Mouse (Mus musculus): Measurements from ENCODE around the gene Gm3045.

Gene Gm3045

DNA sequence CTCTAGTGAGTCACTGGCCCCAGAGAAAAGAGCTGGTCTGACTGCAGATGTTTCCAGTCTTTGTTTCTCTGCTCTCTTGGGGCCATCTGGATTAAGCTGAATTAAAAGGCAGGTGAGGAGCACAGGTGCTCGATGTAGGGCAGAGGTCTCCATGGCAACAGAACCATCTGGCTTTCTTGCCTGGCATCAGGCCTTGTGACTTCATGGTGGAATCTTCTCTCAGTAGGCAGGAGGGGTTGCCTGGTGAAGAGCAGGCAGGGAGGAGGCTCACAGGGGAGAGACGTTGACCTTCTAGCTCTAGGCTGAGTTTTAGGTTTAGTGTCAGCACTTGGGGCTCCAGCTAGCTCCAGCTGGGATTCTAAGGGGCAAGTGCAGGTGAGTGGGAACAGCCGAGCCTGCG is at the start of gene Gm3045:
TSS of gene Gm3045 (plus strand) at position 230 of the 400 bp plus-strand sequence.
- no peak for DNase-seq (ENCODE audit: low read depth, low spot score)

DNA sequence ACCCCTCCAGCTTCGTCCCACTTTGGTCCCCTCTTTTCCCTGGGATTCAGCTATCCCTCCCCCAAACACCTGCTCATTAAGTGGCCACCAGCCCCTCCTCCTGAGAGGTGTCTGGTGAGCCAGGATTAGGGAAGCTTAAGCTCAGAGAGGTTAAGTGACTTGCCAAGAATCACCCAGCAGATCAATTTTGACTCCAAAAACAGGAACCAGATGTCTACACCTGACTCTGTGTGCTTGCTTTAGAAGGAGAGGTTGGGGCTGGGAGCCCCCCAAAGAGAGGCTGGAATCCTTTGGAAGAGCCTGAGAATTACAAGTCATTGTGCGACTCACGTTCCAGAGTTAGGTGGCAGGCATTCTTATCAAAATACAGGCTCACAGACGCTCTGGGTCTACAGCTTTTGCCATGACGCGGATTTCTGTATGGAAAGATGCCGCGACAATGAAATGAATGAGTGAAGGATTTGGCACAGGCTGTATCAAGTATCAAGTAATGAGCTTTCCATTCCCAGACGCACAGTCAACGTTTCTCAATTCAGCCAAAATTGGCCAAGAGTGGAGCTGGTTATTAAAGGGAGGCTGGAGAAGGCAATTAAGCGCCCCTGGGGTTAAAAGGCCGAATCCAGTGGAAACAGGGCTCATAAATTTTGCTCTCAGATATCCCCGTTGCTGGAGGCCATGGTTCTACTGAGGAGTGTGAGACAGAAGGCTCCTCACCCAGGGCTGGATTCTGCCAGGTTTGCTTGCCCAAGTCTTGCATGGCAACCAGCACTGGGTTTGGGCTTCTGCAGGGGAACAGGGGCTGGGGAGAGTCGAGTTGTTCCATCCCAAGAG is 45.3 kb upstream of the Gm3045 start:
- DNase-seq (ENCODE audit: low read depth, low spot score) = no peak

DNA sequence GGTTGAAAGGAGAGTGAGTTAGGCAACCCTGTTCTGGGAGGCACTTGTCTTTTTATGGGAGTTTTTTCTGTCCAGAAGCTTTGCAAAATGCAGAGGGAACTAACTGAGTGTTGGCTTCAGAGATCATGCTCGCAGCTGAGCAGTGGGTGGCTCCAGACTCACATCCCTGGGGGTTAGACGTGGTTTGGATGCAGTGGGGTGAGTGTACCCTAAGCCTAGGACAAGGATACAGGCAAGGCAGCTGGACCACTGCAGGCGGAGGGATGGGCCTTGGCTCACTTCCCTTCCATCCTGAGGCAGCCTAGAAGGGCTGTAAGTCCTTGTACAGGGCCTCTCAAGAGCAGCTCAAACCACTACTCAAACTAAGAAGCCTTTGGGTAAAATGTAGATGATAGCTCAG is 43.0 kb upstream of the Gm3045 start:
- DNase-seq (ENCODE audit: low read depth, low spot score) = no peak

DNA sequence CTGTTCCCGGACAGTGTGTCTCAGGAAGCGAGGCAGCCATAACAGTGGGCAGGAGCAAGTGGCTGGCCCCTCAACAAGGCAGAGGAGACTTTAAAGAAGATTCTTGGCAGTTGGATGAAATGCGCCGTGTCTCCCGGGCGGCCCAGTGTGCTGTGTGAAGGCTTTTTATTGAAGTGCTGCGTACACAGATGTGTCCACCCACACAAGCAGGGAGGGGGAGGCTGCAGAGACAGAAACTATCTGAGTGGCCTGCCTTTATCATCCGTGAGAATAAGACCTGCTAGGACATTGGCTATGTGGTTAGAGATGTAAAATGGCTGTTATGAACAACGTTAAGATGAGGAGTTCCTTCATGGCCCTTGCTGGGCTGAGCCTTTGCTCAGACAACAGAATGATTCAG is 40.0 kb upstream of the Gm3045 start:
- DNase-seq (ENCODE audit: low read depth, low spot score) = no peak

DNA sequence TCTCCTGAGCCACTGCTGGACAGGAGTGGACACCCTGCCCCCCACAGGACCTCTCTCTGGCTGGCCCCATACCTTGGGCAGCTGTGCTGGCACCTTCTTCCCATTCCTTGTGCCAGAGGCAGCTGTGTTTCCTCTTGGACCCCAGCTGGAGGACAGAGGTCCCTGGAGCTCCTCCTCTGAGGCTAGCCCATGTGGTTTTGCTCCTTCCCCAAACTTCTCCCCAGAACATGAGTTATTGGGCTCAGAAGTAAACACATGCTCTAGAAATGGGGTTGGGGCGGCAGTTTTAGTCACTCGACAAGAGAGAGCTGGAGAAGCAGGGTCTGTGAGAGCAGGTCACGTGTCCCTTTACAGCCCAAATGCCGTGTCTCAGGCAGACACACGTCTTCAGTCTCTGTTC is 39.0 kb upstream of the Gm3045 start:
- no peak for DNase-seq (ENCODE audit: low read depth, low spot score)

DNA sequence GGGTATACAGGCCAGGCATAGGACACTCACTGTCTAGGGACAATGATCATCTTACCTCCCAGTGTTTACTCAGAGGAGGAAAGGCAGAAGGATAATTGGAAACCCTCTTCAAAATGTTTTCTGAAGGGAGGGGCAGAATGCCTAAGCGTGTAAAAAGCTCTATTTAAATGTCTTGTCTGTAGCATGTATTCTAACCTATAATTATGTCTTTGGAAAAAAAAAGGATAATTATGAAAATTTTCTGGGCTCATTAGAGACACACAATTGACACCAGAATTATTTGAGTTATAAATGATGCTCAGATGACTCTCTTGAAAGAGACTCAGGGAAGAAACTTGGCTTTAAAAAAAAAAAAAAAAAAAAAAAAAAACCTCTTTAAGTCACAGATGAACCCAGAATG is 38.4 kb upstream of the Gm3045 start:
- no peak for DNase-seq (ENCODE audit: low read depth, low spot score)

DNA sequence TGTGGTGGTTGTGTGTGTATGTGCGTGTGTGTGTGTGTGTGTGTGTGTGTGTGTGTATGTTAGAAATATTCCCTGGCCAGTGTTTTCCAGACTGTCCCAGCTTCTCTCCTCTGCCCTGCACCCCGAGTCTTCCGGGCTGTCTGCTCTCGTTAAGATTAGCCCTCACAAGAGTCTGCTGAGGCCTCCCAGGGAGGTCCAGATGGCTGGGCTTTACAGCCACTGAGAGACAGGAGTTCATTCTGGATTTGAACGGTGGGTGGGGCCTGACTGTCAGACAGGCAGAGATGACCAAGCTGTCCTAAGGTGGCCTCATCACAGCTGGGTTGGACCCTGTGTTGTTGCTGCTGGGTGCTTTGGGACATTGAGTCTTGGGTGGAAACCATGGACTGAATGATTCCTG is 28.8 kb upstream of the Gm3045 start:
- DNase-seq (ENCODE audit: low read depth, low spot score) = no peak

DNA sequence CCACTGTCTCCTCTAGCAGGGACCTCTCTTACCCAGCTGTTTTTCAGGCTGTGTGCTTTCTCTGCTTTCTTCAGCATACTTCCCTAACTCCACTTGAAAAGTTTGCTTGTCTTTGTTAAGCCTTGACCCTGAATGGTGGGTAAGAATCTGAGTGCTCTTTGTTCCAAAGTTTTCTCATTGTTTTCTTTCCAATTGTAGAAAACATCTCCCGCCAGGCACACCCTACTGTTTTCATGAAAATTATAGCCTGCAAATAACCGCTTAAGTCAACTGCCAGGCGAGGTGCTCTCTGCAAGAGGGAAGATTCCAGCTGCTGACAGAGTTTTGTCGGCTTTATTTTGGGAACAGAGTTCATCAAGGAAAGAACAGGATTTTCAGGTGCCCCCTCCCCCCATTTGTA is 25.2 kb upstream of the Gm3045 start:
- DNase-seq (ENCODE audit: low read depth, low spot score) = no peak

DNA sequence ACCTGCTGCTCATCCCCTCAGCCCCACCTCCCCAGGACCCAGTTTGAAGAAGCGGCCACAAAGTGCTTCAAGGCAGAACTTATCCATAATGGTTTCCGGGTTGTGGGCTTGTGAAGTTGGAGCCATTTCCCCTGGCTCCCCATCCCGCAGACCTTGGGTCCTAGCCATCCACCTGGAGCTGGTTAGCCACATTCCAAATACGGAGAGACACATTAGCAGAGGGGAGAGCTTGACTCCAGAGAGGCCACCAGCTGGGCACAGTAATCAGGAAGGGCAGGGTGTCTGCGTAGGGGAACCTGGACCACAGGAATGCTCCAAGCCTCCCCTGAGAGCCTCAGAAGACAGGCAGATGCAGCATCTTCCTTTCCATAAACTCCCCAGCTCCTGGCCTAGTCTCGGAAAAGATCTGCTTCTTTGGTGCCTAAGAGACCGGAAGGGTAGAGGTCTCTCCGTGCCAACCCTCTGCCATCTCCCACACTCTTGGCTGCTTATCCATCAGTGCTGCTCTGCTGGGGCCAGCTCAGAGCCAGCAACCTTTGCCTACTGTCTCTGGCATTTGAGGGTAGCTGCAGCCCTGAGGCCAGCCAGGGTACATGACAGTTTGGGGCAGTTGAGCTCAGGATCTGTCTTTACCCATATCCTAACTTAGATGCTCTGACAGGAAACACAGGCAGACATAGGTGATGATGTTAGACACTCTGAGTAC is 22.9 kb upstream of the Gm3045 start:
- DNase-seq (ENCODE audit: low read depth, low spot score) = no peak

DNA sequence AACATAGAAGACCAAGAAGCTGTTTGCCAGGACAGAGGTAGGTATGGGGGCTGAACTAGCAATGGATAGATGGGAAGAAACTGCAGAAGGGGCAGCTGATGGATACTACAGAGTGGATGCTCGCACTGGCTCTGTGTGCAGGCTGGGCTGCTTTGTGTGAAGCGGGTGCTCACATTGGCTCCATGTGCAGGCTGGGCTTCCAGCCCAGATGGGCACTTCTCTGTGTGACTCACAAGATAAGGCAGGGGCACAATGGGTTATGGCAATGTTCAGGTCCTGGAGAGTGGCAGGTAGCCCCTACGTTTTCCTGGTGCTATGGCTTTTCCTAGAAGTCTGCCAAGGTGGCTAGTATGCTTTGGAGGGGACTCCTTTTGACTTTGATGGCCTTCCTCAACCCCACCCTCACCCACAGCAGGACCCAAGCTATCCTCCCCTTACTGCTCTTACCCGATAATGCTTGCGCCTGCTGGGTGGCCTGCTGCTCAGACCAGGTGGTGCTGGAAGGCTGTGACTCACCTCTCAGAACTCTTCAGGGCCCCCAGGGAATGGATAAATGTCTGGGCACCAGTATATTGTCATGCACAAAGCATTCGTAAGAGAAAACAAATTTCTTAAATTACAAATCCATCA is 21.8 kb upstream of the Gm3045 start:
- no peak for DNase-seq (ENCODE audit: low read depth, low spot score)

DNA sequence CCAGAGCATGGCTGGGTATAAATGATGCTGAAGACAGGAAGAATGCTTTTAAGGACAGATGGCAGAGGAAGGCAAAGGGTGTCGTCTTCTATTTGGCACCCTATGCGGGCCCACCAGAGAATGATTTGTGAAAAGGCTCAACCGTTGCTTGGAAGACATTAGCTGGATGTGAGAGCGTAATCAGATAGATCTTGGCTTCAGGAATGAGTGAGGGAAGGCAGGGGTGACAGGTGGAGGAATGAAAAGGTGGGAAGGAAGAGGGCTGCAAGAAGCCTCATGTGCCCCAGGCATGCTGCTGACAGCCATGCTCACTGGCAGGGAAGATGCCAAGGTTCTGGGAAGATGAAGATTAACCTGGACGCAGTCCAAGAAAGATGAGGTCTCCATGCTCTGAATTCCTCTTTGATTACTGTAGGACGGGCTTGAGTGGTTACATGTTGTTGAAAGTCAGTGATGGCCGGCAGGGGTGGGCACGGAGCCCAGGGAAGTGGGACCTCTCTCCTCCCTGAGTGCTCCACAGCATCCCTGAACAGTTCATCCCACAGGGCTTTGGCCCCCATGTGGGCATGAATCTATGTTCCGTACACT is 14.0 kb upstream of the Gm3045 start:
- no peak for DNase-seq (ENCODE audit: low read depth, low spot score)

DNA sequence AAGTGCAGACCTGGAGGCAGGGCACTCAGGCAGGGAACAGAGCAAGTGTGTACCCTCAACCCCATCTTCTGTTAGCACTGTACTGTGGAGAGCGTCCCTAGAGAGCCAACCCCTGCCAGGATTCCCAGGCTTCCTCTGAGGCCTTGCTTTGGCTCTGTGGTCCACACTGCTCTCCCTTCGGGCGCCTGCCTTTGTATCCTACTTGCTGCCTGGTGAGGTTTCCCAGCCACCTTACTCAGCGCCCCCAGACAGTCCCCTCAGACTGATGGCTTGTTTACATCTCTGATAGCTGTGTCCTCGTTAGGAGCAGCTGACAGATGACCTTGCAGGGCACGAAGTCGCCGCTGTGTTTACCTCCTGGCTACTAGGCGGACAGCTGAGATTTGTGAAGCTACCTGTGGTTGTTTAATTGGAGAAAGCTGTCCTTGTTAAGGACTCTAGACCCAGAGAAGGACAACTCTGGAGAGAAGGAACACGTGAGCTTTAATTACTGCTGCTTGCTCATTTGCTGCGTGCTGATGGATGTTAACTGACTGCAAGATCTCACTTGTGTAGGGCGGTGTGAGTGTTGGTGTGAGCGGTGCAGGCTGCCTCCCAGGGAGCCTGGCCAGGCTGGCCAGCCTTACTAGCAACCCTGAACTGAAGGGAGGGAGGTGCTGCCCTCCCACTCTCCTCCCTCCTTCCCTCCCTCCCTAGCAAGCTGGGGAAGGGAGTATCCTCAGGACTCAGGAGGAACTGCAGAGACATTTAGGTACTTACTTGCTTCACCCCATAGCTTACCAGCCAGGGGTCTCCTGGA is 7.5 kb upstream of the Gm3045 start:
- no peak for DNase-seq (ENCODE audit: low read depth, low spot score)

DNA sequence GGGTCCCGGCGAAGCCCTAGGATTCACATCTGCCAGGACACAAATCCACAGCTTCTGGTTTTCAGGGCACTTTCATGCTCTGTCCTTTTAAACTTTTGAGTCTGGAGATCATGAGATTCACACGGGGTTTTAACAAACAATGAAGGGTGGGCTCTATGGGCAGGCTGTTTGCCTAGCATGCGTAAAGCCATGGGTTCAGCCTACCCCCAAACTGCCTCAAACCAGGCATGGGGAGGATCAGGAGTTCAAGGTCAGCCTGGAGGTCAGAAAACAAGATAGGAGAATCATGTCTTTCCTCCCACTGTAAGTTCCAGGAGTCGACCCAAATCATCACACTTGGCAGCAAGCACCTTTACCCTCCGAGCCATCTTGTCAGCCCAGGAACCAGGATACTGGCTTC is 6.9 kb upstream of the Gm3045 start:
- no peak for DNase-seq (ENCODE audit: low read depth, low spot score)

DNA sequence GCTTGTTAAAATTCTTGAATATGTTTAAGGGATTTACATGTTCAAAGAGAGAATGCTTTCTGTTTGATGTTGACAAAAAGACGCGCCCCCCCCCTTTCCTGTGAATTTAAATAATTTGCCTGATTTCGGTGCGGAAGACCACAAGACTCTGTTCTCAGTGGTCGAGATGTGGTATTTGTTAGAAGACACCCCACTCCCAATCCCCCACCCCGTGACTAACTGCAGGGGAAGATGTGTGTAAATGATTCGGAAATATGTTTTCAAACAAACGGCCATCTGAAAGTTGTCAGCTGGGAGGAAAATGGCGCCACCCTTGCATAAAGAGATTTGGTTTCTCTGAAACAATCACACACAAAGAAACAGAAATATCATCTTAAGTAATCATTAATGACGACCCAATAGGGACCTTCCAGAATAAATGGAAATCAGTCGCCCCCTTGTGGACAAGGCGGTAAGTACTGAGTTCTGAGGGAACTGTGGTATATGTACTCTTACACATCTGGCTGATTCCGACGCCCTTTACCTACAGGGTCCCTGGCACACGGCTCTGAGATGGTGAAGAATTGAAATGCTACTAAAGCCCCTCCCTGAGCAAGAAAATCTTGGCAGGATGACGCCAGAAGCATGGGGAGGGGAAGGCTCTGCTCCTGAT is 4.2 kb upstream of the Gm3045 start:
- peak; percentile 15 for DNase-seq (ENCODE audit: low read depth, low spot score)

DNA sequence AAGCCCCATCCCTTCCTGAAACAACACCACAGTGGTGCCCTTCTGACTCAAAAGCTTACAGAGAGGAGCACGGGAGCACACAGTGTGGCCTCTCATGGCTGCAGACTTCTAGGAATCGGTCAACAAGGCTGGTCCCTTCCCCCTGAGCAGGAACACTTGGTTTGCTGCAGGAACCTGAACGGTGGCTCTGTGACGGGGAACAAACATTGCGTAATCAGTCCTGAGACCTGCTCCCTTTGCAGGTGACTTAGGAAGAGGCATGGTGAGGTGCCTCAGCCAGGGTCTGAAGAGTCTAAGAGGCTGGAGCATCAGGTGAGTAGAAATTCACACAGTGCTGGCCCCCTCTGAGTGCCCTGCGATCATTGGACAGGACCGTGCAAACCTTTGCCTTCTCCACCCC is 463 bp upstream of the Gm3045 start:
- DNase-seq (ENCODE audit: low read depth, low spot score) = no peak

DNA sequence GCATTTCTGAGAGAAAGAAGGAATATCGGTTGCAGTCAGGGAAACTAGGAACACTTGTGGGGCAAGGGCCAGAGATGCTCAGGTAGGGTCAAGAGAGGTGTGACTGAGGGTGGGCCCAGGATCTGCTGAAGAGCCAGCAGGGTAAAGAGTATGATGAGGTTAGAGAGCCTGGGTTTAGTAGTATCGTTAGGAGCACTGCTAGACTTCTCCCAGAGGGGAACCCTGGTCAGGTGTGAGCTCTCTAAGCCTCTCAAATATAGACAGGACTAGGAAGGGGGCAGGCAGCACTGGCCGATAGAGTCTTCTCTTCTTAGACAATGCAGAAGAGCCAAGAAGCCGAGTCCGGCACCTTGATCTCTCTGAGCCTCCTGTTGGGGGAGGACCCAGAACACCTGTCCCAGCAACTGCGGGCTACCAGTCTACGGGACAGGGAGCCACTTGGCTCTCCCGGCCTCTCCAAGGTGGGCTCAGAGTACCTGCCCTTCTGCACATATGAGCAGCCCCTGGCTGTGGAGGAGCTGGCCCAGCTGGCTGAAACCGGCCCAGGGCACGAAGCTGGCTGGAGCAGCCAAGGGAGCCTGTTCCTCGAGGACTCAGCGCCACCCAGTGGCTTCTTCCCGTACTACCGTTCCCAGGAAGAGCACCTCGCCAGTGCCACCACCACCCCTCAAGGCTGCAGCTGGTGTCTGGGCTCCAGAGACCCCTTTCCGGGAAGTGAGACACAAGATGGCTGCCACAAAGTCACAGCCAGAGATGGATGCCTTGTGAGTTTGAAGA is 2.5 kb downstream of the Gm3045 start:
- DNase-seq (ENCODE audit: low read depth, low spot score) = peak; percentile 14

DNA sequence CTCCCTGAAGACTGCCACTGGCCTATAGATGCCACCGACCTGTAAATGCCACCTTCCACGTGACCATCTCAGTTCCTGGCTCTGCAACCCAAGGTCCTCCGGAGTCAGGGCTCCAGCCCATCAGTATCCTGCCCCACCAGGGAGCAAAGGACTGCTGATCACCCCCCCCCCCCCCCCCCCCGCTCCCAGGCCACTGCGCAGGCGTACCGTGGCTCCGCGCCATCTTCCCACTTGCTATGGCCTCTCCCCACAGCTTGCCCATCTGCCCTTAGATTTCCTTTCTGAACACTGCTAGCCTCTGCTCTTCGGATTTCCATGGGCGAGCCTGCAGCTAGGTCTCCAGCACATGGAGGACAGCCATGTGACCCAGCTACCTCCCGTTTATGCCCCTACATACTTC is 6.1 kb downstream of the Gm3045 start:
- no peak for DNase-seq (ENCODE audit: low read depth, low spot score)

DNA sequence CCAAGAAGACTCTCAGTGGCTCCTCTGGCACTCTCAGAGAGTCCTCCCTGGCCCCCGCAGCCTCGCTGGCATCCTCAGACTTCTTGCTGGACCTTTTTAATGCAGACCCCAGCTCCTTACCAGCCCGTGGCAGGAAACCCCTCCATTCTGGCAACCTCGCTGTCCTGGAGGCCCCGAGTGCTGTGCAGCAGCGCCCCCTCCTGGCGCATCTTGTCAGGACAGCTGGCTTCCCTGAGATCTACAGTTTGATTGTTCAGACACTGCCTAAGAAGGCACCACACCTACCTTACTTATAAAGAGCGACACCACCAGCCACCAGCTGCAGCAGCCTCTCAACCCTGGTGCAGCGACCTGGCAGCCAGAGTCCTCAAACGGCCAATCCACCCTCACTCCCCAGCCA is 7.1 kb downstream of the Gm3045 start:
- no peak for DNase-seq (ENCODE audit: low read depth, low spot score)

DNA sequence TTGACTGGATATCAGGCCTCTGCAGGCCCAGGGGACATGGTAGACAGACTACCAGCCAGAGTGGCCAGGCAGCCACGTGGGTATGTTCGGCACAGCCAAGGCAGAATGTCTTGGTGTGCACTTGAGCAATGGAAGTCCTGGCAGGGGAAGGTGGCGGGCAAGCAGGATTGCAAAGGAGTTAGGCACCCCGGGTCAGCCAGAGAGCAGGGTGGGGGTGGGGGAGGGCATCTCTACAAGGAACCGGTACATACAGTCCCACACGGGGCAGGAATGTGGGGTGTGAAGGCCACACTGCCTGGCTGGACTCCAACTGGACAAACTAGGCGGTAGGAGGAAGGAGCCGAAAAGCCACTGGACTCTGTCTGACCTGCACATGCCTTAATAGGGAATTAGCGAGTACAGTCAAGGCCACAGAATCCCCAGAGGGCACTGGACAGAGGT is 7.9 kb downstream of the Gm3045 start:
- no peak for DNase-seq (ENCODE audit: low read depth, low spot score)

DNA sequence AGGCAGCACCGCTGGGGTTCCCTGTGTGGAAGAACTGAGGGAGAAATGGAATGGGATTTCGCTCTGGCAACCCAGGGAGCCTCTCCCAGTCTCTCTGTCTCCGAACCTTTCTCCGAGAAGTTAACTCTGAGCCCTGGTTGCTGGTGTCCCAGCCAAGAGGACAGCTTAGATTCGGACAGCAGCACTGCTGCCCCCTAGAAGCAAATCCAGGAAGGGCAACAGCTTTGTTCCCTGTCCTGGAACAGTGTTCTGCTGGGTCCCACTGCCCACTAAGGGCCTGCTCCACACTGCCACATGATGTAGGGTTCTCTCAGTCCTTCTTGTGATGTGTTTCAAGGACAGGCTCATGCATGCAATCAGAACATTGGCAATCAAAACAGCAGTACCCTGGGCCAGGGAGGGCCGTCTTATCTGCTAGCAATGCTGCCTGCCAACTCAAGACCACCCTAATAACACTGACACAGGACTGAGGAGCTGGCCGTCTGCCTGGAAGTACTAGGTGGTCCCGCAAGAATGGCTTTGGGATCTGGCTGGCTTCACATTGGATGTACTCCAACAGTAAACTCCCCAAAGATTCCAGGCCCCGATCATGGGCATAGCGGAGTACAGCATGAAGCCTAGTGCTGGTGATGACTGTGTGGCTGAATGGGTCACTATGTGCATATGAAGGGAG is 9.4 kb downstream of the Gm3045 start:
- DNase-seq (ENCODE audit: low read depth, low spot score) = no peak
